18 mouse cellular contexts compared by ENCODE assay signal in genomic region chr6:55356017-55356703, GRCm38 (mm10). TPM values are rescaled to one million over a fixed set of nuclear protein-coding genes. Genes with fewer than 3 reads are reported as not detected.
DNase-seq lines count a peak whose midpoint lies in the region; ATAC-seq and TF ChIP-seq lines count a peak whose summit lies in the region.
"Had no signal": no experiment of that assay in that cellular context is flagged by ENCODE, and none has a peak within 500 bp of the region (broad histone marks: within the 10 kb centered on the region; RNA-seq: fewer than 3 reads in every experiment).

No protein-coding gene starts in this region.

- whole genome bisulfite sequencing in kidney, adult 2 months: 60% methylated on average over 5 of the region's 5 CpGs
- whole genome bisulfite sequencing in liver, embryonic 13.5 days (ENCODE audit: insufficient replicate concordance): 19% methylated on average over 5 of the region's 5 CpGs

- no peak for TF ChIP-seq POLR2A in kidney, adult 2 months (IDR thresholded peaks at IDR 0.05; ENCODE audit: low read depth, low read length)

- peak; percentile 56 for ATAC-seq in erythroblast, adult 5-6 weeks (replicated peaks; ENCODE audit: low FRiP score, poor library complexity, severe bottlenecking)
- ATAC-seq in liver, embryonic 13.5 days (ENCODE audit: low read depth): peak; percentile 60
- ATAC-seq: CD4-positive, CD25-positive, alpha-beta regulatory T cell, adult 4 months; forebrain, embryonic 14.5 days had no signal

- H3K27me3 ChIP-seq in kidney, adult 2 months (replicated peaks; ENCODE audit: control insufficient read depth, insufficient read depth, low read length): no peaks in the 10 kb centered on the region
- no peaks in the 10 kb centered on the region for H3K27me3 ChIP-seq in liver, embryonic 13.5 days
- H3K27me3 ChIP-seq: embryonic facial prominence, embryonic 13.5 days; hindbrain, embryonic 12.5 days had no signal

- DNase-seq in kidney, adult 2 months: peak; percentile 3
- DNase-seq in kidney, postnatal 10 days: no peak
- DNase-seq in MEL-GATA-1-ER (ENCODE audit: extremely low read depth, low read depth): peak; percentile 80
- DNase-seq in liver, embryonic 13.5 days: peak; percentile 52
- no peak for DNase-seq in thymus, postnatal 4 days
- no peak for DNase-seq in layer of hippocampus, adult 9-10 months (ENCODE audit: low spot score)
- DNase-seq in c-Kit-positive CD71-positive TER-119-positive erythroid progenitor cells, embryonic 14.5 days (ENCODE audit: low spot score): no peak
- DNase-seq: cerebellum, postnatal 25 days; kidney, adult 8-10 months; right cerebral cortex, postnatal 14 days had no signal

- no peaks in the 10 kb centered on the region for H3K36me3 ChIP-seq in kidney, adult 2 months (ENCODE audit: control insufficient read depth, insufficient read depth, low read length)
- H3K36me3 ChIP-seq in liver, embryonic 13.5 days: no peaks in the 10 kb centered on the region
- H3K36me3 ChIP-seq: embryonic facial prominence, embryonic 13.5 days; hindbrain, embryonic 12.5 days had no signal

- 0 out of 2 replicates have a peak overlapping the region, but pooled peaks have one; percentile 9 for H3K4me2 ChIP-seq in liver, embryonic 13.5 days
- H3K4me2 ChIP-seq: embryonic facial prominence, embryonic 13.5 days; hindbrain, embryonic 12.5 days had no signal

- peak overlapping the region; percentile 36; the same call in 1 of the 2 replicates for H3K9ac ChIP-seq in liver, embryonic 13.5 days
- H3K9ac ChIP-seq: embryonic facial prominence, embryonic 13.5 days; hindbrain, embryonic 12.5 days had no signal

- 0 out of 2 replicates have a peak, but pooled peaks cover 3% of the 10 kb centered on the region for H3K4me1 ChIP-seq in kidney, adult 2 months (ENCODE audit: control insufficient read depth, insufficient read depth, low read length)
- H3K4me1 ChIP-seq in liver, embryonic 13.5 days (replicated peaks): peaks cover 66% of the 10 kb centered on the region

- H3K9me3 ChIP-seq in liver, embryonic 13.5 days (replicated peaks): no peaks in the 10 kb centered on the region
- H3K9me3 ChIP-seq: embryonic facial prominence, embryonic 13.5 days; hindbrain, embryonic 12.5 days had no signal

- TF ChIP-seq CTCF in kidney, adult 2 months (conservative IDR thresholded peaks at IDR 0.05; ENCODE audit: insufficient read depth, insufficient read length, low read depth, low read length): no peak

- no peak overlapping the region for H3K4me3 ChIP-seq in kidney, adult 2 months (ENCODE audit: insufficient read depth, low read depth, low read length)
- H3K4me3 ChIP-seq in liver, embryonic 13.5 days (replicated peaks): no peak overlapping the region
- H3K4me3 ChIP-seq: embryonic facial prominence, embryonic 13.5 days; hindbrain, embryonic 12.5 days; layer of hippocampus, adult 2 months had no signal

- no peak overlapping the region for H3K27ac ChIP-seq in kidney, adult 2 months (ENCODE audit: insufficient read depth, low read depth, low read length)
- H3K27ac ChIP-seq in liver, embryonic 13.5 days: peak overlapping the region; percentile 78
- H3K27ac ChIP-seq: embryonic facial prominence, embryonic 13.5 days; hindbrain, embryonic 12.5 days; layer of hippocampus, adult 2 months; macrophage had no signal

RNA-seq across cellular contexts. Expression of gene Aqp1, which starts 19.9 kb away (rescaled TPM):
- 1,148 and 1,467 TPM in 2 replicates for polyA plus RNA-seq in kidney, adult 2 months (2012; rRNA removed)
- total RNA-seq in erythroblast, adult 5-6 weeks (2015; ENCODE audit: low replicate concordance): 183 and 231 TPM in 2 replicates
- total RNA-seq in erythroblast, adult 5-6 weeks (2017; ENCODE audit: low replicate concordance): 447 and 529 TPM in 2 replicates
- 41.7 and 45.2 TPM in 2 replicates for polyA plus RNA-seq in liver, embryonic 13.5 days (2015; fragmentation: Nextera tagmentation; extraction: Ambion mirVana)
- polyA plus RNA-seq: CD4-positive, CD25-positive, alpha-beta regulatory T cell, adult 4 months; macrophage had no signal

RNA-seq across cellular contexts. Expression of gene Ghrhr, which starts 19.9 kb away (rescaled TPM):
- polyA plus RNA-seq in kidney, adult 2 months (2012; rRNA removed): 0.36 and 0.61 TPM in 2 replicates
- total RNA-seq in erythroblast, adult 5-6 weeks (2015; ENCODE audit: low replicate concordance): 0.63 TPM in 1 of 2 replicates, not detected in the other
- 0.28 TPM in 1 of 2 replicates, not detected in the other for total RNA-seq in erythroblast, adult 5-6 weeks (2017; ENCODE audit: low replicate concordance)
- 0.06 and 0.08 TPM in 2 replicates for polyA plus RNA-seq in liver, embryonic 13.5 days (2015; fragmentation: Nextera tagmentation; extraction: Ambion mirVana)
- total RNA-seq: layer of hippocampus, adult 2 months; left cerebral cortex, postnatal 14 days had no signal
- polyA plus RNA-seq: CD4-positive, CD25-positive, alpha-beta regulatory T cell, adult 4 months; embryonic facial prominence, embryonic 13.5 days; forebrain, embryonic 14.5 days; hindbrain, embryonic 12.5 days; macrophage had no signal

Comparison
In these comparisons a context has a peak if more than half of its experiments do, and no peak if none do; other contexts are left out.
1. DNase-seq: peak in kidney, adult 2 months (single experiment), MEL-GATA-1-ER (single experiment) and liver, embryonic 13.5 days (single experiment); none in kidney, postnatal 10 days (single experiment), thymus, postnatal 4 days (single experiment), layer of hippocampus, adult 9-10 months (single experiment) and c-Kit-positive CD71-positive TER-119-positive erythroid progenitor cells, embryonic 14.5 days (single experiment).
2. RNA of gene Aqp1, which starts 19.9 kb away (polyA plus RNA-seq): 1,148 to 1,467 TPM in kidney, adult 2 months; 41.7 to 45.2 TPM in liver, embryonic 13.5 days; every median in the first group is over 10 times any median in the second.